Mouse (Mus musculus): ENCODE data around the gene Slc38a1. TPM values are rescaled to one million over a fixed set of nuclear protein-coding genes. Genes with fewer than 3 reads are reported as not detected.

Gene Slc38a1
- polyA plus RNA-seq, 1 experiment from 2014 or later: 70.6 TPM

DNA sequence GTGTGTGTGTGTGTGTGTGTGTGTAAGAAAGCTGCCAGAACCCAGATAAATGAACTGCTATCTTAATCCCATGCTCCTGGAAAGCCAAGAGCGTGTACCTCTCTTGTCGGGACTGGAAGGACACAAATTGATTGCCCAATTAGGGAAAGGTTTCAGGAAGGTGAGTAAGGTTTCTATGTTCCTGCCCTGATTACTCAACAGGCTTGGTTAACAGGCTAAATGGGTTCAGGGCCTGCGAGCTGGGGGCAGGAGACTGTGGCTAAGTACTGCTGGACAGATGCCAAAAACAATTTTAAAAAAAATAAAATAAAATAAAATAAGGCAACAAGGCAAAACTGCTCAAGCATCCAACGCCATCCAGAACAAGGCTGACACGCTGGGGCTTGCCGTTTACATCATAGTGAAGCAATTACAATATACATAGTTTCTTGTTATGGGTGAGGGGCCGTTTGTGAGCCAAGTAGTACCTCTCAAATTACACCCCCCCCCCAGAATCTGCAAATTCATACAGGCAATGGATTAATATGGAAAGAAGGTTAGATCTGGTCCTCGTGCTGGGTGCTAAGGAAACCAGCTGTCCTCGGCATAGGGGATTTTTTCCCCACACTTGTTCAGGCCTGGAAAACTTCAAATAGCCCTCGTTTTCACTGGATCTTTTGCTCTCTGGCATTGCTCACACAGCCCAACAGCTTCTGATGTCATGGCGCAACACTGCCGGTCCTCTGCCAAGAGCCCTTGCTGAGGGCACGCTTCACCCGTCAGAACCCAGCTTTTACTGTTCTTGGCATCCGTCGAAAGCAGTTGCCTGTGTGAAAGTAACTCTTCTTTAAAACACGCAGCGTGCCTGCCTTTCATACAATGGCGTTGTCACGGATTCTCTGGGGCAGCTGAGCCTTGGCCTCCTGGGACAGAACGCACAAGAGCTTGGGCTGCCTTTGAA lies 95.2 kb downstream of the Slc38a1 start:
- H3K9me3 ChIP-seq: no peaks in the 10 kb centered on the region
- H3K4me1 ChIP-seq: no peaks in the 10 kb centered on the region
- no peak overlapping the region for H3K4me2 ChIP-seq
- H3K27me3 ChIP-seq (replicated peaks): no peaks in the 10 kb centered on the region
- H3K4me3 ChIP-seq (replicated peaks): no peak overlapping the region
- WGBS: 49% methylated on average over 21 of the region's 21 CpGs
- H3K9ac ChIP-seq: no peak overlapping the region
- peak overlapping the region; percentile 33 for H3K27ac ChIP-seq
- no peaks in the 10 kb centered on the region for H3K36me3 ChIP-seq
- ATAC-seq (ENCODE audit: insufficient read depth, low FRiP score, low read depth): no peak

DNA sequence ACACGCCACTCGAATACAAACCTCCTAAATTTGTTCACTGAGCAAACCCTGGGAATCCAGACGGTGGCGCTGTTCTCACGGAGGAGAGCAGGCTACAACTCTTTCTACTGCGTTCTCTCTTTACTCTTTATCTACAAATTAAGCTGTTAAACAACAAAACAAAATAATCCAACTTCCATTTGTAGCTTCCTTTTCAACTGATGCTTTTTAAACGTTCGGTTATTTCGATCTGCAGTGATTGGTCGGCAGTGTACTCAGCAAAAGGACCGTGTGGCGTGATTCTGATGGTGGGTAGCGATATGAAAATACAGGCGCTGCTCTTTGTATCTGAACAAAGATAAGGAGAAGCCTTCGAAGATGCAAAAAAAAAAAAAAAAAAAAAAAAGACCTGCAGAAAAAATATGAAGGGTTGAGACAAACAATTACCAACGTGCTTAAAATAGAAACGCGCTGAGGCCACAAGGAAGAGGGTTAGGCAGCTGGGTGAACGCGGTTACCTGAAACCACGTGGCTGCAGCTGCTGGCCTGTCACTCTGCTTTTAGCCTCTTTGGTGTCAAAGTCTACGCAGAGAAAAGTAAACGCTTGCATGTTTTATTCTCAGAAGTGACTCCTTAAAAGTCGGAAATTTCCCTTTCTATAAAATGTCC lies 99.4 kb downstream of the Slc38a1 start:
- no peaks in the 10 kb centered on the region for H3K36me3 ChIP-seq
- WGBS: 2% methylated on average over 24 of the region's 24 CpGs
- peak overlapping the region; percentile 38 for H3K4me3 ChIP-seq (replicated peaks)
- no peak overlapping the region for H3K9ac ChIP-seq
- H3K27me3 ChIP-seq (replicated peaks): no peaks in the 10 kb centered on the region
- ATAC-seq (ENCODE audit: insufficient read depth, low FRiP score, low read depth): no peak
- H3K27ac ChIP-seq: no peak overlapping the region
- peak overlapping the region; percentile 58 for H3K4me2 ChIP-seq
- H3K9me3 ChIP-seq: no peaks in the 10 kb centered on the region
- no peaks in the 10 kb centered on the region for H3K4me1 ChIP-seq

DNA sequence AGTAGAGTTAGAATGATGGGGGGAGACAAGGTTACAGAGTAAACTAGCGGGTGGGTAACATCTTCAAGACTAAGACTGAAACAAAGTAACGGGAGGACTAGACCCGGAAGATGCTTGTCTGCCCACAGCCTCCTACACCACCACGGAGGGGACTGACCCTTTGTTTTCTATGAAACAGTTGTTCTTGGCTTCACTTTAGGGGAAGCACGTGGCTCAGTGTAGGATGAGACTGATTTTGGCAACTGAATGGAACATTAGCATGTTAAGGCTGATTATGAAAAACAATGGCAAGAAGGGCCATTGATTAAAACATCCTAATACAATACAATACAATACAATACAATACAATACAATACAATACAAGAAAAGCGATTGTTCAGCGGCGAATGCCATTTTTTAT lies 100.6 kb downstream of the Slc38a1 start:
- no peaks in the 10 kb centered on the region for H3K4me1 ChIP-seq
- no peak overlapping the region for H3K27ac ChIP-seq
- no peaks in the 10 kb centered on the region for H3K36me3 ChIP-seq
- 82% methylated on average over 8 of the region's 8 CpGs for WGBS
- no peaks in the 10 kb centered on the region for H3K9me3 ChIP-seq
- H3K9ac ChIP-seq: no peak overlapping the region
- no peak for ATAC-seq (ENCODE audit: insufficient read depth, low FRiP score, low read depth)
- H3K4me2 ChIP-seq: no peak overlapping the region
- no peaks in the 10 kb centered on the region for H3K27me3 ChIP-seq (replicated peaks)
- no peak overlapping the region for H3K4me3 ChIP-seq (replicated peaks)

DNA sequence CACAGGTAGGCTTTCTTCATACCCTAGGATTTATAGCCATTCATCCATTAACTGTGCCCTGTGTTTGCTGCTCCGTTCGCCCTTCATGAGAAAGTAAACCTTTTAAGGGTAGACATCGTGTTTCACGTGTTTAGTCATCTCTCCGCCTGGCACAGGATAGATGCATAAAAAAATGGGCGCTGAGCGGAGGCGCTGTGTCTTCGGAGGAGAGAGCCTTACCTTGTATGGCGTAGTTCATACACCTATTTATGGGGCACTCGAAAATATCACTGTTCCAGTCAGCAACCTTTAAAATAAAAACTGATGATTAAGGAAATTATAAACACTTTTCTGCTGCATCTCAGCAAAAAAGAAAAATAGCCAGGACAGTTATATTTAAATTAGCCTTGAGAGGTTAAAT lies 105.4 kb downstream of the Slc38a1 start:
- Histone ChIP-seq H3K36me3 (no peaks in the 10 kb centered on the region), H3K27ac (peak overlapping the region; percentile 44; the same call in 1 of the 2 replicates), H3K9ac (no peak overlapping the region), H3K4me1 (no peaks in the 10 kb centered on the region), H3K9me3 (no peaks in the 10 kb centered on the region), H3K4me2 (no peak overlapping the region), H3K27me3 (replicated peaks) (no peaks in the 10 kb centered on the region), H3K4me3 (replicated peaks) (no peak overlapping the region)
- ATAC-seq (ENCODE audit: insufficient read depth, low FRiP score, low read depth): 0 out of 2 replicates have a peak, but pooled peaks have one; percentile 35
- WGBS: 64% methylated on average over 11 of the region's 11 CpGs

DNA sequence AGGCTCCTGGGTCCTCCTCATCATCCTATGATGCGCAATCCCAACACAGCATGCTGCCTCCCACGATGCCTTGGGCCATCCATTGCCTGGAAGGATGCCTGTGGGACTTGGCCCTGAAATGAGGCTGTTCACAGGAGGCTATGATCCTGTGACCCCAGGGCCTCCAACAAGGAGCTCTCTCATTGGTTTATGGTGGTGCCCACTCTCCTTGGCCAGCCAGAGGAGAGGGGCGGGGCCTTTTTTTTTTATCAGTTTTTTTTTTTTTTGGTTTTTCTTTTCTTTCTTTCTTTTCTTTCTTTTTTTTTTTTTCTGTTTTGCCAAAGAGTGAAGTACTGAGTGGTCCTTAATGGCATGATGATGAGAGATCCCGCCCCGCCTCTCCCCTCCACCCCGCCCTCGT lies 106.3 kb downstream of the Slc38a1 start:
- no peak for ATAC-seq (ENCODE audit: insufficient read depth, low FRiP score, low read depth)
- no peaks in the 10 kb centered on the region for H3K9me3 ChIP-seq
- 92% methylated on average over 7 of the region's 7 CpGs for WGBS
- H3K4me2 ChIP-seq: no peak overlapping the region
- no peaks in the 10 kb centered on the region for H3K4me1 ChIP-seq
- no peaks in the 10 kb centered on the region for H3K27me3 ChIP-seq (replicated peaks)
- no peak overlapping the region for H3K9ac ChIP-seq
- no peak overlapping the region for H3K4me3 ChIP-seq (replicated peaks)
- no peaks in the 10 kb centered on the region for H3K36me3 ChIP-seq
- H3K27ac ChIP-seq: peak overlapping the region; percentile 26; the same call in 1 of the 2 replicates

DNA sequence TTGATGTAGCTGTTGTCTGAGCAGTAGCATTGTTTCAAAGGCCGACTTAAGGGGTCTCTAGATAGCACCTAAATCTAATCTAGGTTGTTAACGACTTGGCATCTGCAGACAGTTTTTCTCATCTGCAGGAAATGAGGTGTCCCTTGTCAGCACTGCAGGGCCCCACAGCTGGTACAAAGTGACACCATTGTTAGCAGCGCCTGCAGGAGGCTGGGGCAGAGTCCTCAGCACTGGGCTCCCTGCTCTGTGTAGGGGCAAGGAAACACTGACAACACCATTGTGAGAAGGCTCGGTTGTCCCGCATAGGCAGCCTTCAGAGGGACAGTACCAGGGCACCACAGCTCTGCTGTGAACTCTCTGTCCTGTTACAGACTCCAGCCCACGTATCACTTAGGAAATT lies 115.0 kb downstream of the Slc38a1 start:
- no peak overlapping the region for H3K27ac ChIP-seq
- WGBS: 37% methylated on average over 6 of the region's 6 CpGs
- no peak overlapping the region for H3K4me3 ChIP-seq (replicated peaks)
- H3K36me3 ChIP-seq: no peaks in the 10 kb centered on the region
- H3K4me2 ChIP-seq: no peak overlapping the region
- no peaks in the 10 kb centered on the region for H3K27me3 ChIP-seq (replicated peaks)
- ATAC-seq (ENCODE audit: insufficient read depth, low FRiP score, low read depth): no peak
- no peaks in the 10 kb centered on the region for H3K4me1 ChIP-seq
- H3K9me3 ChIP-seq: no peaks in the 10 kb centered on the region
- no peak overlapping the region for H3K9ac ChIP-seq

DNA sequence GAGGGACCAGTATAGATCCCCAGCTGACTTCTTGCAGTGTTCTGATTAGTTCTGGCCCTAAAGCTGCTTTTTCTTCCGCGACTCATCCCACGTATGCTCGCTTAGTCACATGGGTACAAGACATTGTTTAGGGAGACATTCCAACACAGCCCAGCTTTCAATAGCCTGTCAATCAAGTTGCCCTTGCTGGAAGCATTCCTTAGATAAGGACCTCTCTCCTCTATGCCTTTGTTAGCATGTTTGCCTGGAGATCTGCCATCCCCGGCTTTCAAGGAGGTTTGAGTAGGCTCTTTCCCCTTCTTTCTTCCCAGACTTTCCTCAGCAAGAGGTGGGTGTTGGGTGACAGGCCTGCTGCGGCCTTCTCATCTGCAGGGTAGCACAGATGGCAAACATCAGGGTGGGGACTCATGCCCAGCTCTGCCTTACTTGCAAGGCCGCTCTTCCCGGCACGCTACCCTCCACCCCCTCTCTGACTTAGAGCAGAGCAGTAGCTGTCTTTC lies 118.4 kb downstream of the Slc38a1 start:
- no peak overlapping the region for H3K9ac ChIP-seq
- no peaks in the 10 kb centered on the region for H3K27me3 ChIP-seq (replicated peaks)
- no peak overlapping the region for H3K27ac ChIP-seq
- H3K4me2 ChIP-seq: no peak overlapping the region
- no peaks in the 10 kb centered on the region for H3K9me3 ChIP-seq
- H3K4me3 ChIP-seq (replicated peaks): no peak overlapping the region
- H3K36me3 ChIP-seq: no peaks in the 10 kb centered on the region
- no peaks in the 10 kb centered on the region for H3K4me1 ChIP-seq
- WGBS: 38% methylated on average over 9 of the region's 9 CpGs
- peak; percentile 76 for ATAC-seq (ENCODE audit: insufficient read depth, low FRiP score, low read depth)

Other genes with a start within 250 kb of the Slc38a1 start
- gene Scaf11, start 182.1 kb downstream of the Slc38a1 start, polyA plus RNA-seq (2015; fragmentation: Nextera tagmentation; extraction: Ambion mirVana): 90.8 and 95.0 TPM in 2 replicates
- 104 and 107 TPM in 2 replicates for gene Slc38a2, start 56.8 kb upstream of the Slc38a1 start, polyA plus RNA-seq (2015; fragmentation: Nextera tagmentation; extraction: Ambion mirVana)

Data from stomach, embryonic 15.5 days (tissue).